Mouse (Mus musculus) G1E (cell line): ENCODE results near the gene Tgfb1.

Experiments
- CTCF ChIP-seq: IDR thresholded peaks from 2 replicates; pipeline ENCODE4 v1.5.1; 2012; ENCODE audit warnings: low read depth, low read length, inconsistent platforms, mixed read lengths
- GATA1 ChIP-seq: IDR thresholded peaks from 2 replicates; pipeline ENCODE4 v1.6.1; 2012; ENCODE audit warnings: borderline replicate concordance, low read length, inconsistent platforms, mixed read lengths
- GATA2 ChIP-seq: IDR thresholded peaks from 2 replicates; pipeline ENCODE4 v1.6.1; 2012; ENCODE audit warnings: low read depth, low read length, inconsistent platforms, borderline replicate concordance
- POLR2AphosphoS5 ChIP-seq: IDR thresholded peaks from 2 replicates; pipeline ENCODE4 v1.6.1; 2012; ENCODE audit warnings: low read depth, low read length, inconsistent platforms; ENCODE audit not compliant: insufficient replicate concordance
- TAL1 ChIP-seq: conservative IDR thresholded peaks from 2 replicates; pipeline ENCODE4 v1.6.1; 2012; ENCODE audit warnings: low read depth, low read length, inconsistent platforms, mixed read lengths

DNA sequence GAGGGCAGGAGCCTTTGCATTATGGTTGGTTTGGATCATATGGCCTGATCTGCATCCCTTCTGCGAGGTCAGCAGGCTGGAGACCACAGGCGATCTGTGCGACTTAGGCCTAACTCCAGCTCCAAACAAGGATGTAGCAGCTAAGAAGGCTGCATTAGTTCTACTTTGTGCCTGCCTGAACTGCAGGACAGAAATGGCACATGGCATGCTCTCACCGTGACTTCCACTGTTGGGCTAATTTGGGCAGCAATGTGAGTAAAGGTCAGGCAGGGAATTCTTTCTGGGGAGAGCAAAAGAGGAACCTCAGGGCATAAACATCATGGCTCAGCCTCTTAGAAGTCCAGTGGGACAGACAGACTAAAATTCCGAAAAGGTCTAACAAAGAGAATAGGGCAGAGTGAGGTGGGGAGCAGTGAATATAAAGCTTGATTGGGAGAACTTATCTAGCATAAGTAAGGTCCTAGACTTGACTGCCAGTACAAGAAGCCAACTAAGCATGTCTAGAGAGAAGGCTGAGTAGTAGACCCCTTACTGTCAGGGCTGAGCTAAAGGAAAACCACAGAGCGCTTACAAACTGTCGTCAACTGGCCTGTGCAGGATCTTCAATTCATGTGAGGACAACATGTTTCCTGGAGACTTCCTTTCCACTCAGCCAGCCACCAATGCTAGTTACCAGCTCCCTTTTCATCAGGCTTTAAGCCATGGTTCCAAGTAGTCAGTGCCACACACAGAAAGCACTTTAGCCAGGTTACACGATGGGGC, 44.7 kb downstream of the Tgfb1 start:
- TF ChIP-seq CTCF = no peak
- TF ChIP-seq TAL1 = no peak
- no peak for TF ChIP-seq POLR2AphosphoS5
- no peak for TF ChIP-seq GATA1
- TF ChIP-seq GATA2 = no peak
